Mouse (Mus musculus) macrophage (primary cell): ENCODE data around the gene Pawr. TPM values are rescaled to one million over a fixed set of nuclear protein-coding genes. Genes with fewer than 3 reads are reported as not detected.

Source experiments
- H3K27ac ChIP-seq: fragments of 350-480 bp; formaldehyde crosslinking; 2 replicates; pipeline ENCODE4 v1.9.0; 2021
- H3K36me3 ChIP-seq: fragments of 350-480 bp; formaldehyde crosslinking; 2 replicates; pipeline ENCODE4 v1.9.0; 2021; ENCODE audit errors: inconsistent target
- H3K4me3 ChIP-seq: fragments of 350-480 bp; formaldehyde crosslinking; 2 replicates; pipeline ENCODE4 v1.9.0; 2021; ENCODE audit errors: inconsistent target
- H3K79me2 ChIP-seq: fragments of 350-480 bp; formaldehyde crosslinking; 2 replicates; pipeline ENCODE4 v1.9.0; 2021; ENCODE audit errors: inconsistent target
- WGBS: methylation state at CpG from one replicate; pipeline ENCODE4 v1.1.7; 2026; ENCODE audit warnings: inconsistent platforms; ENCODE audit not compliant: missing documents; 5-methylcytosine and 5-hydroxymethylcytosine counted together
- polyA plus RNA-seq: library from polyadenylated mRNA; stranded (reverse); fragments of 250-400 nt; gene quantifications from 3 replicates; pipeline ENCODE4 v1.2.4, GENCODE M21; 2018; ENCODE audit warnings: inconsistent platforms
- total RNA-seq, 78 experiments: library from RNA; depleted of rRNA; stranded (reverse); fragments of 250-400 nt; gene quantifications; 1 replicate in 9 of 78; 2 replicates in 24 of 78; 3 replicates in 43 of 78; 4 replicates in 2 of 78; pipeline ENCODE4 v1.2.4; 2018; ENCODE audit warnings: inconsistent platforms in 56 of 78

The Pawr gene
- total RNA-seq (2018; cell fraction: chromatin; rRNA removed) = 1 to 10 TPM in 1 of 26 experiments, not detected in 25; 1.5 TPM
- total RNA-seq (2018; cell fraction: cytosol; rRNA removed) = not detected
- under 1 TPM in 1 of 26 experiments, not detected in 25; 0.82 TPM for total RNA-seq (2018; cell fraction: nucleus; rRNA removed)
- polyA plus RNA-seq = not detected in 3 replicates

DNA sequence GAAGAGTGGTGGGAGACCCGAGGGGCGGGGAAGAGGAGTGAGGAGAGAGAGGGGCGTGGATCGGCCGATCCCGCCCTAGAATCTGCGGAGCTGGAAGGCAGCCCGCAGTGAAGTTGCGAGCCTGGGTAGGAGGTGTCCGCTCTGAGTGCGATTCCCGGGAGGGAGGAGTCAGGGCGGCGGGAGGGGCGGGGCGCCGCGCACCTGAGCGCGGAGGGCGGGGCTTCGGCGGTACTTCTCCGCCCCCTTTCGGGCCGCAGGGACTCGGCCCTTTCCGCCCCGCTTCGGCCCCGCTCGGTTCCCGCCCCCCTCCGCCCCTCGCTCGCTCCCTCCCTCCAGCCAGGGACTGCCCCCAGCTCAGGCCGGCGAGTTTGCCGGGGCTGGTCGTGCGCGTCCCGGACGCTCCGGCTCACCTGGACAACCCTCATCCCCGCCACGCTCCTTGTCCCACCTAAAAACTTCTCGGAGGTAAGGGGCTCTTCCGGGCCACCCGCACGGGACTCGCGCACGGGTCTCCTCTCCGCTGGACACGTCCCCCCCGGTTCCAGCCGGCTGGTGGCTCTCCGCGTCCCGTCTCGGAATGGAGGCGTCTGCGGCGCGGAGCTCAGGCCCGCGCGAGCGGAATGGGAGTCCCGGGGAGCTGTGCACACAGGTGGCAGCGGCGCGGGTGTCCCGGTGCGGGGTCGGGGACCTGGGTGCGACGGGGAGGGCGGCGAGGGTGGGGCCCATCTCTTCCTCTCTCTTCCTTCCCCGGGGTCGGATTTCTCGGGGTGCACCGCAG is at the start of gene Pawr:
Gene Pawr, plus strand, starts transcription at position 338 of the 778 bp plus-strand sequence.
- Histone ChIP-seq H3K27ac (no peak within 1 kb of the TSS), H3K4me3 (no peak within 1 kb of the TSS), H3K36me3 (no peaks in the 10 kb centered on the region), H3K79me2 (no peaks in the 10 kb centered on the region)
- under 1% methylated on average over 58 of the region's 85 CpGs for WGBS

DNA sequence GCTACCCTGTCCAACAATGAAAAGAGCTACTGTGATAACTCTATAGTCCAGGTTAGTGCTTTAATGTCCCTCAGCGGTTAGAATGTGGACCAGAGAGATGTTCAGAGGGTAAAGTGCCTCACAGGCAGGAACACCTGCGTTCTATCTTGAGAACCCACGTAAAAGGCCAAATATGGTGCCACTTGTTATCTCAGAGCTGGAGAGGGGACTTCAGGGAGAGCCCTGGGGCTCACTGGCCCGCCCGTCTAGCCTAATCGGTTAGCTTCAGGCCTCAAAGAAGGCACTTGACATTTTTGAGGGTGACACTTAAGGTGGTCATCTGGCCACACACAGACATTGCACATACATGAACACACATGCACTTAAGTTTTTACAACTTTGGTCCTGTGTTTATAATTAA is 49.6 kb upstream of the Pawr start:
- no peaks in the 10 kb centered on the region for H3K79me2 ChIP-seq
- no peak overlapping the region for H3K4me3 ChIP-seq
- WGBS = 94% methylated on average over 6 of the region's 6 CpGs
- no peak overlapping the region for H3K27ac ChIP-seq
- peaks cover 30% of the 10 kb centered on the region for H3K36me3 ChIP-seq

DNA sequence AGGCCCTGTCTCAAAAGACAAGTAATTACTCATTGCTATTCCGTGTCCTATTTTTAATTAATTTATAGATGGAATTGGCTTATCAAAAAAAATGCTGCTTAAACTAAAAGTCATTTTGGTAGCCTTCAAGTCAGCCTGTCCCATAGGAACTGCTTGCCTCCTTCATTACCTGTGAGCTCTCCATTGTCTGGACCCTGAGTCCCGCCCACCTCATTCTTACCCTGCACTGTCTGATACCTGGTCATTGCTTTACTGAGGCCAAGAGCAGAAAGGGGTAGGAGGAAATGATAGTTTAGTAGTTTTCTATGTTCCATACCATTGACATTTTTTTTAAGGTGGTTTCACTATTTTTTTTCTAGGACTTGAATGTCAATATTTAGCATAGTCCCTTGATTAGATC is 48.5 kb upstream of the Pawr start:
- no peaks in the 10 kb centered on the region for H3K79me2 ChIP-seq
- H3K36me3 ChIP-seq = peaks cover 19% of the 10 kb centered on the region
- no peak overlapping the region for H3K4me3 ChIP-seq
- 100% methylated on average over 2 of the region's 2 CpGs for WGBS
- no peak overlapping the region for H3K27ac ChIP-seq

DNA sequence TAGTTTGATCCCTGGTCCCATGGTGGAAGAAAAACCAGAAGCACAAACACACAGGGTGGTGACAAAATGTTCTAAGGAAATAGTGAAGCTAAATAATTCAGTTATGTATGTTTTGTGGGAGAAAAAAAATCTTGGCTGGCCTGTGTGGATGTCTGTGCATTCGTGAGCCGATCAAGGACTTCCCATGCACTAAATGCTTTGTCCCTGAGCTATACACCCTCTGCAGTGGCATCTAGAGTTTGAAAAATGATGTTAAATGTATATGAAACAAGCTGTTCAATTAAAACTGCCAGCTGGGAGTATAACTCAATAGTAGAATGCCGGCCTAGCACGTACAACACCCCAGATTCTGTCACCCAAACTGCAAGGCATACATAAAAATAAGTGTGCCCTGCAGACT is 48.1 kb upstream of the Pawr start:
- no peak overlapping the region for H3K27ac ChIP-seq
- WGBS = 93% methylated on average over 4 of the region's 4 CpGs
- no peak overlapping the region for H3K4me3 ChIP-seq
- no peaks in the 10 kb centered on the region for H3K79me2 ChIP-seq
- H3K36me3 ChIP-seq = peaks cover 16% of the 10 kb centered on the region

DNA sequence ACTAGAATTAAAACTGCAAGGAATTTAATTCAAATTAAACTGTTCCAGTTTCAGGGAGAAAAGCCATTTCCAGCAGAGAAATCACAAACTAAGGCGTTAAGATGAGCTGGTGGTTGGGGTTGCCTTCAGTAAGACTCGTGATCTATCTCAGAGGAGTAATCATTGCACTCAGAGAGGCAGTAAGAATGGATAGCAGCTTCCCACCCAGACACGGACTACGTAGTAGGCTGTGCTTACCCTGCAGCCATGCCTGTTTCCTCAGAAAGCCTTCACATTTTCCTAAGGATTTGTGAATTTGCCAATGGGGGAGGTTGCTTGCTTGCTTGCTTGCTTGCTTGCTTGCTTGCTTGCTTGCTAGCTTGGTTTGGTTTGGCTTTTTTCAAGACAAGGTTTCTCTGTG is 47.5 kb upstream of the Pawr start:
- no peaks in the 10 kb centered on the region for H3K79me2 ChIP-seq
- WGBS = 96% methylated on average over 4 of the region's 4 CpGs
- H3K36me3 ChIP-seq = peaks cover 11% of the 10 kb centered on the region
- H3K27ac ChIP-seq = no peak overlapping the region
- no peak overlapping the region for H3K4me3 ChIP-seq

DNA sequence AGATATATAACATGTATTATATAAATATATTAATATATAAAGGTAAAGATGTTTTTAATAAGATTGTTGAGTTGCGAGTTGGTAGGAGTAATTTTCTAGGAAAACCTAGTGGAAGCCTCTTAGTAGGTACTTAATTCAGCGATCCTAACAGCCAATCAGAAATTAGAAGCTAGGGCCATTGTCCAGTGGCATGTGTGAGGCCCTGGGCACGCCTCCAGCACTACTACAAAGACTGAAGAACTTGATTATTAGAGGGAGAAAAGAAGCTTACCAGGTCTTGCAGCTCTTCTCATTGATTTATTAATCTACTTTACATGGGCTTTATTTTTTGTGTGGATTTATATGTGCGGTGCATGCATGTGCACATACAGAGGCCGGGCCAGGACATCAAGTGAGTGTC is 46.9 kb upstream of the Pawr start:
- no peak overlapping the region for H3K27ac ChIP-seq
- peaks cover 5% of the 10 kb centered on the region; the same call in 1 of the 2 replicates for H3K36me3 ChIP-seq
- 96% methylated on average over 5 of the region's 5 CpGs for WGBS
- H3K4me3 ChIP-seq = no peak overlapping the region
- H3K79me2 ChIP-seq = no peaks in the 10 kb centered on the region

DNA sequence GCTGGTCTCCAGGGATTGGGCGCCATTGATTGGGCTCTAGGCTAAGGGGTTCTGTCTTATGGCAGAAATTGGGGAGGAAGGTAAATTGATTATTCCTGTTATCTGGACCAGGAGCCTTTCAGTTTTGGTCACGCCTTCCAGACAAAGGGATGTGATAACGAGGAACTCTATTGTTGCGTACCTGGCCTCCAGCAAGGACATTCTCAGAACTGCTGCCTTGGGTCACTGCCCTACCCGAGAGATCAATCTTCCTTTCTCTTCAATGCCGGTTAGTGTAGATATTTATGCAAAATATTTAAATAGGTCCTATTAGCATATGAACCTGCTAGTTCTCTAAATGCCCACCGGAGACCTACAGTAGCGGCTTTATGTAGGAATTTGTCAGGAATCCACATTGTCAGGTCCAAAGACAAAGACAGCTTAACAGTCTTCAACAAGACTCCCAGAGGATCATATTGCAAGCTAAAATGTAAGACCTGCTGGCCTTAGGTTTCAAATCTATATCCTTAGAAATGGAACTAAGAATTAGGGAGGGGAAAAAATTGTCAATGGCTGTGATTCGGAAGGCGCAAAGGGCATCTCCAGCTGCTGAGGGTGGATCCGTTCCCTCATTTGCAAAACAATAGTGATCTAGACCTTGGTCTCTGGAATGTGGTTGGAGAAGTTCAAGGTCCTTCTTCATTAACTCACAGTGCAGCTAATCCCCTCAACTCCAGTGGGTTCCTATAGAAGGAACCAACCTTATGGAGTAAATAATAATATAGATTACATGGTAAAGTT is 45.1 kb upstream of the Pawr start:
- Histone ChIP-seq H3K27ac (no peak overlapping the region), H3K36me3 (no peaks in the 10 kb centered on the region), H3K79me2 (no peaks in the 10 kb centered on the region), H3K4me3 (no peak overlapping the region)
- whole genome bisulfite sequencing = 91% methylated on average over 11 of the region's 11 CpGs

DNA sequence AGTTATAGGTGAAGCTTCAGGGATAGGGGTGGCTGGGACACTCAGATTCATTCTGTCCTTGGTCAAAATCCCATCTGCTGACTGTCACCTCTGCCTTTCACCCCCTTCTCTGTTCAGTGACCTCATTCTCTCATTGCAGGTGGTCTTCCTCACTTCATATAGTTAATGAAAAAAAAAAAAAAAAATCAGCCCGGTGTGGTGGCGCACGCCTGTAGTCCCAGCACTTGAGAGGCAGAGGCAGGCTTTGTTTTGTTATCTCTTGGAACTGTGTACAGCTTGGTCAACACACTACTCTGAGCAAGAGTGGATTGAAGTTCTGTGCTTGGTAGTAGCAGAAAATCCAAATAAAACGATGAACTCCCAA is 44.5 kb upstream of the Pawr start:
- Histone ChIP-seq H3K36me3 (no peaks in the 10 kb centered on the region), H3K27ac (no peak overlapping the region), H3K79me2 (no peaks in the 10 kb centered on the region), H3K4me3 (no peak overlapping the region)
- 83% methylated on average over 4 of the region's 4 CpGs for WGBS

DNA sequence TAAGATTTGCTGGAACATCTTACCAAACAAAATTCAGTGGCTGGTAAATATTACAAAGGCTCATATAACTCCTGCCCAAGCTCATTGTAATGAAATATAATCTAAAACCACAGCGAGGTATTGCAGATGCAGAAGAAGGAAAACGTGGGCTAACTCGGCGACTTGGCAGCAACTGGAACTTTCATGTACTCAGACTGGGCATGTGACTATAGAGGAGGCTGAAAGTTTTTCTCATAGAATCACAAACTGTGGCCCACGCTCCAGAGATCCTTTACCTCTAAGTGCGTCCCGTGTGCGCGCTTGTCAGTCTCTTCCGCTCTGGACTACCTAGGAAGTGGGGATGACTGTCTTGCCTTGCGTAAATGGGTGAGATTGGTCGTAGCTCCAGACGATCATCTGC is 41.9 kb upstream of the Pawr start:
- no peak overlapping the region for H3K4me3 ChIP-seq
- 94% methylated on average over 13 of the region's 13 CpGs for WGBS
- no peak overlapping the region for H3K27ac ChIP-seq
- H3K36me3 ChIP-seq = no peaks in the 10 kb centered on the region
- no peaks in the 10 kb centered on the region for H3K79me2 ChIP-seq

DNA sequence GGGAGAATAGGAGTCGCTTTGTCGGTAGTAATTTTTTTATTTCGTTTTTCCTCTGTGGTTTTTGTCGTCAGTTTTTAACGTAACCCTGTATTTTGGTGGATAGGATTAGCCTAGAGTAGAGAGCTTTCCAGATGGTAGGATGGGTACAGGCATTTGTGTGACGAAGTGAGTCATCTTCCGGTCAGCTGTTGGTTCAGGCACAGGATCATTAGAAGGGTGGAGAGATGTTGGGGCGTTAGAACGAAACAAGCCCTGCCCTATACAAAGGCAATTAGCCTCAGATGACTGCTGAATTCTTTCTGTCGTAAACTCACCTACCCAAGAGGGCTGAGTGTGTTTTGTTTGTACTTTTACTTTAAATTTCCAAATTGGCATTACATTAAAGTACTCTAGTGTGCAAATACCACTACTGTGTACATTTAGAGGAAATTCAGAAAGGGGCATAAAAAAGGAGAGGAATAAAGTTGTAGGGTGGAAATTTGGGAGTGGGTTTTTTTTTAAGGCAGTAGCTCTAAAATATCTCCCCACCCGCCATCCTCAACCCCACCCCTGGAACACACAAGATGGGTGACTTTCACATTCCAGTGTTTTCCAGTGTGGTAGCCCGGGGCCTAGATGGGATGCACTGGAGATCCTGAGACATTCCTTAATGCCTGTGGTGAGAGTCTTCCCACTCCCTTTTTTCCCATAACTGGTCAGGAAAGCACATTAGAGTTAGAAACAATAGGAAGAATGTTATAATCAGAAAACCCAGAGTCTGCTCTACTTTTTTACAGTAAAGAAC is 40.0 kb upstream of the Pawr start:
- H3K4me3 ChIP-seq = no peak overlapping the region
- H3K79me2 ChIP-seq = no peaks in the 10 kb centered on the region
- 90% methylated on average over 12 of the region's 12 CpGs for WGBS
- H3K36me3 ChIP-seq = no peaks in the 10 kb centered on the region
- no peak overlapping the region for H3K27ac ChIP-seq

DNA sequence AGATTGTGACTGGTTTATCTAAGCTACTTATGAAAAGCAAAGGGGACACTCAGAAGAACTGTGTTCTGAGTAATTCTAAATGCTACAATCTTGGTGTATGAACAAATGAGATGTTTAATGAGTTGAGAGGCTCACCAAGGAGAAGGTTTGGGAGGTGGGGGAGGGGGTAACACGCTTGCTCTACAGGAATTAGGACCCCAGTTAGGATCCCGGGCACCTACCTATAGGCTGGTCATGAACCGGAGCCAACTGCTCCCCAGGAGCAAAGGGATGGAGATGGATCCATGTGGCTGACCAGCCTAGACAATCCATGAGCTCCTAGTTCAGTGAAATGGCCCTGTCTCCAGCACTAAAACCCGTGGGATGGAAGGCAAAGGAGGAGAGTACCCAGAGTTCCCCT is 39.3 kb upstream of the Pawr start:
- H3K79me2 ChIP-seq = no peaks in the 10 kb centered on the region
- 90% methylated on average over 4 of the region's 4 CpGs for WGBS
- H3K4me3 ChIP-seq = no peak overlapping the region
- H3K36me3 ChIP-seq = no peaks in the 10 kb centered on the region
- H3K27ac ChIP-seq = no peak overlapping the region

DNA sequence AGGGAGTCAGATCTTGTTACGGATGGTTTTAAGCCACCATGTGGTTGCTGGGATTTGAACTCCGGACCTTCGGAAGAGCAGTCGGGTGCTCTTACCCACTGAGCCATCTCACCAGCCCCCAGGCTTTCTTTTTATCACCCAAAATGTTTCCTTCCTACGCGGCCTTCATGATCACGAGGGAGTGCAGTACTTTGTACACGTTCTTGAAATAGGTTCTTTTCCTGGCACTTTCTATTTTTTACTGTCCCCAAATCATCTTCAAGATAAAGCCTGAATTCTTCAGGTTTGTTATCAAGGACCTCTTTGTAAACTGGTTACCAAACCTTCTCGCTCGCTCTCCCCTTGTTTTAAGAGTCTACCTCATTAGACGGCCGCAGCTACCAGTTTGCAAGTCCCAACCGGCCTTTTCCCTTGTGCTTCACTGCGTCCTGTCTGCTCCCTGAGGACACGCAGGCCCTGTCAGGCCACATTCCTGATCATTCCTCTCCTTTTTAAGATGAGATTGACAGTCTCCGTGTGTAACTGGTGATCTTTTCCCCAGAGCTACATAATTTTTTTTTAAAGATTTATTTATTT is 38.2 kb upstream of the Pawr start:
- no peaks in the 10 kb centered on the region for H3K79me2 ChIP-seq
- H3K27ac ChIP-seq = no peak overlapping the region
- no peaks in the 10 kb centered on the region for H3K36me3 ChIP-seq
- 94% methylated on average over 13 of the region's 16 CpGs for WGBS
- no peak overlapping the region for H3K4me3 ChIP-seq

DNA sequence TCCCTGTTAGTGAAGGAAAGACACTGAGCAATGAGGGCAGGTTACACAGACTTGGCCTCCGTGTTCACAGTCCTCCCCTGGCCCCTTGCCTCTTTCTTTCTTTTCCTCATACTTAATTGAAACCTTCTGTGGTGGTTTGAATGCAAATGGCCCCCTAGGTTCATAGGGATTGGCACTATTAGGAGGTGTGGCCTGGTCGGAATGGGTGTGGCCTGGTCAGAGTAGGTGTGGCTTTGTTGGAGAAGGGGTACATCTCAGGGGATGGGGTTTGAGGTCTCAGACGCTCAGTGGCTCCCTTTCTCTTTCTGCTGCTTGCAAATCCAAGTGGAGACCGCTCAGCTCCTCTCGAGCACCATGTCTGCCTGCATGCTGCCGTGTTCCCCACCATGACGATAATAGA is 37.2 kb upstream of the Pawr start:
- no peak overlapping the region for H3K4me3 ChIP-seq
- H3K79me2 ChIP-seq = no peaks in the 10 kb centered on the region
- 89% methylated on average over 7 of the region's 7 CpGs for WGBS
- H3K36me3 ChIP-seq = no peaks in the 10 kb centered on the region
- H3K27ac ChIP-seq = no peak overlapping the region

DNA sequence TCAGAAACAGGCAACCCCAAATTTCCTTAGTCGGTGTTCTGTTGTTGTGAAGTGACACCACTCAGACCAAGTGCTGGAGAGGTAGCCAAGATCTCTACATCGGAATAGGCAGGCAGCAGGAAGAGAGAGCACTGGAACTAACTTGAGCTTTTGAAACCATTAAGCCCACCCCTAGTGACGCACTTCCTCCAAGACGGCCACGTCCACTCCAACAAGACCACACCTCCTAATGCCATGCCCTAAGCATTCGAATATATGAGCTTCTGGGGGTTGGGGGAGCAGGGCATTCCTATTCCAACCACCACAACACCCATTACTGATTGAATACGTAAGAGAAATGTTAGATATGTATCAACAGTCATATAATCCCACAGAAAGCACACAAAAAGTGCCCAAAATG is 35.5 kb upstream of the Pawr start:
- no peak overlapping the region for H3K4me3 ChIP-seq
- WGBS = 78% methylated on average over 7 of the region's 7 CpGs

More for the DNA sequence above, 35.5 kb upstream of the Pawr start:
- H3K27ac ChIP-seq = no peak overlapping the region
- no peaks in the 10 kb centered on the region for H3K36me3 ChIP-seq
- no peaks in the 10 kb centered on the region for H3K79me2 ChIP-seq
